Mouse (Mus musculus): ENCODE data around the gene Ccdc172.

Ccdc172 gene

GRCm38 (mm10) chr19:58571566-58571965 is 59.8 kb downstream of the Ccdc172 start:
- DNase-seq (ENCODE audit: low spot score in 2 of 2) = no peak

- no peak for DNase-seq (ENCODE audit: low spot score in 2 of 2)
These were observed 60.8 kb downstream of the Ccdc172 start for GRCm38 (mm10) chr19:58572429-58573071.

GRCm38 (mm10) chr19:58573072-58573438 is 61.3 kb downstream of the Ccdc172 start:
- DNase-seq (ENCODE audit: low spot score in 2 of 2) = no peak

GRCm38 (mm10) chr19:58582018-58582417 is 70.2 kb downstream of the Ccdc172 start:
- no peak for DNase-seq (ENCODE audit: low spot score in 2 of 2)

GRCm38 (mm10) chr19:58582956-58583355 is 71.2 kb downstream of the Ccdc172 start:
- peak in 1 of 2 experiments; percentile 1 for DNase-seq (ENCODE audit: low spot score in 2 of 2)

- DNase-seq (ENCODE audit: low spot score in 2 of 2) = no peak
These were observed 74.3 kb downstream of the Ccdc172 start for GRCm38 (mm10) chr19:58586046-58586445.

GRCm38 (mm10) chr19:58590251-58590936 is 78.6 kb downstream of the Ccdc172 start:
- DNase-seq (ENCODE audit: low spot score in 2 of 2) = no peak

GRCm38 (mm10) chr19:58600381-58600780 is 88.6 kb downstream of the Ccdc172 start:
- DNase-seq (ENCODE audit: low spot score in 2 of 2) = no peak

Measured in thymus, postnatal 10 days (tissue).